Mouse (Mus musculus) hindbrain, embryonic 13.5 days (tissue): ENCODE measurements around the gene Snrnp40. TPM values are rescaled to one million over a fixed set of nuclear protein-coding genes. Genes with fewer than 3 reads are reported as not detected.
A peak's percentile ranks its signal among the peaks of the same experiment; 100 is the strongest.

ENCODE experiments used
- ATAC-seq: fragments of 200-750 bp; cut with Nextera tagmentation; 2 replicates; pipeline ENCODE4 v1.8.0; 2017; ENCODE audit warnings: moderate TSS enrichment; ENCODE audit not compliant: low FRiP score
- H3K27ac ChIP-seq: fragments of 300-500 bp; sonication (generic); 2 replicates; pipeline ENCODE4 v1.5.1; 2015; ENCODE audit warnings: inconsistent platforms, mild to moderate bottlenecking, moderate library complexity
- H3K27me3 ChIP-seq: fragments of 300-500 bp; sonication (generic); 2 replicates; pipeline ENCODE4 v1.6.1; 2015; ENCODE audit warnings: mild to moderate bottlenecking, inconsistent platforms
- H3K36me3 ChIP-seq: fragments of 300-500 bp; sonication (generic); 2 replicates; pipeline ENCODE4 v1.6.1; 2015; ENCODE audit warnings: mild to moderate bottlenecking, inconsistent platforms
- H3K4me1 ChIP-seq: fragments of 300-500 bp; sonication (generic); replicated peaks from 2 replicates; pipeline ENCODE4 v1.6.1; 2015; ENCODE audit warnings: inconsistent platforms
- H3K4me2 ChIP-seq: fragments of 300-500 bp; sonication (generic); 2 replicates; pipeline ENCODE4 v1.6.1; 2015; ENCODE audit warnings: inconsistent platforms, mild to moderate bottlenecking, moderate library complexity
- H3K4me3 ChIP-seq: fragments of 300-500 bp; sonication (generic); 2 replicates; pipeline ENCODE4 v1.5.1; 2015; ENCODE audit warnings: mild to moderate bottlenecking, inconsistent platforms
- H3K9ac ChIP-seq: fragments of 300-500 bp; sonication (generic); 2 replicates; pipeline ENCODE4 v1.6.1; 2015; ENCODE audit warnings: mild to moderate bottlenecking, inconsistent platforms
- H3K9me3 ChIP-seq: fragments of 300-500 bp; sonication (generic); 2 replicates; pipeline ENCODE4 v1.6.1; 2016; ENCODE audit warnings: inconsistent platforms
- WGBS: fragments of 180-500 bp; shearing (Covaris S2); methylation state at CpG from one replicate; pipeline ENCODE4 v1.1.7; 2015; 5-methylcytosine and 5-hydroxymethylcytosine counted together
- polyA plus RNA-seq: library from polyadenylated mRNA; unstranded; fragments of >200 nt; fragmentation: Nextera tagmentation; extraction: Ambion mirVana; gene quantifications from 2 replicates; pipeline ENCODE4 v1.2.1, GENCODE M21; 2015

The Snrnp40 gene
- 111 and 122 TPM in 2 replicates for polyA plus RNA-seq

DNA sequence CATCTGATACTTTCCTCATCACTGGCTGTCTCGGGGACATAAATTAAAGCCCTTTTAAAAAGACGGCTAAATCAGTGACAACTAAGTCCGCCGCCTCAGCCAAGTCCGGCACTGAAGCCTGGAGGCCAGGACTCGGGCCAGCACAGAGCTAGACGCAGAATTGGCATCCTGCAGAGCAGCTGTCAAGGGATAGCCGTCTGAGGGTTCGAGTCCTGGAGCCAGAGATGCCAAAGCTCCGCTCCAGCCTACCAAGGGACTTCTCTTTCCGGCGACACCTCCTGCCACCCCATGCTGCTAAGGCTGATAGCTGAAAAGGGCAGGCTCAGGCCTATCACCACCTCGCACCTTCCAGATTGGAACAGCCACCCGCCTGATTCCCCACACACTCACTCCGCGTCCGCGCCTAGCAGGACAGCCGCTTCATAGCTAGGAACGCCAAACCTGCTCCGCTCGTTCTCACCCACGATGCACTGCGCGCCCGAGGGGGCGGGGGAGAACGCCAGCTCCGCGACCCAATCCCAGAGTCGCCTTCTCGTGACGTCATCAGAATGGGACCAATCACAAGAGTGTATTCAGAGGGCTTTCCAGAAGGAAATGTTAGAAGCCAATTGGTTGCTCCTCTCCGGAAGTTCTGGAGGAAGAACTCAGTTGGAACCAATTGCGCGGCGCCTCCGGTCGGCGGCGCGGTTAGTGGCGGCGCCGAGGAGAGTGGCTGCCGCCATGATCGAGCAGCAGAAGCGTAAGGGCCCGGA lies at the start of gene Snrnp40, which contains the start of gene Zcchc17:
Snrnp40 (plus strand) TSS at position 647 of the 752 bp plus-strand sequence.
Zcchc17 (minus strand) TSS at position 458 of the 752 bp plus-strand sequence.
- no peaks in the 10 kb centered on the region for H3K9me3 ChIP-seq
- peak within 1 kb of the TSS; percentile 96 for H3K9ac ChIP-seq
- peak within 1 kb of the TSS; percentile 89 for H3K27ac ChIP-seq
- peaks cover 32% of the 10 kb centered on the region for H3K36me3 ChIP-seq
- peak; percentile 98 for ATAC-seq
- H3K4me1 ChIP-seq, result peaks cover 30% of the 10 kb centered on the region
- H3K4me3 ChIP-seq, result peak within 1 kb of the TSS; percentile 93
- H3K4me2 ChIP-seq, result peak within 1 kb of the TSS; percentile 86
- under 1% methylated on average over 49 of the region's 49 CpGs for WGBS
- no peaks in the 10 kb centered on the region for H3K27me3 ChIP-seq

DNA sequence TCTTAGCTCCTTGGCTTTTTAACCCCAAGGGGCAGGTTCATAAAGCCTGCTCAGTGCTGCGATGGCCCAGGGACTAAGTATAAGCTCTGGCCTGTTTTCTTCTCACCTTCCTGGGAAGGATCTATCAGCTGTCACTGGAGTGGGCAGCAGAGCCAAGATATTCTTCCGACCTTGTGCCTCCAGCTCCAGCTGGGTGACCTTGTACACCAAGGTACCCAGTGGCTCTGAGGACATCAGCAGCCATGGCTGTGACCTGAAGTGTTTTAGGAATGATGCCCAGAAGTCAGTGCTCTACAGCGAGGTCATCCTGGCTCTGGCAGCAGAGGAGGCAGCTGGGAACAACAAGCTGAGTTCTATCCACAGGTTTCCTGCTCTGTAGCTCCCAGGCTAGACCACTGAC lies 47.4 kb upstream of the Snrnp40 start:
- no peak for ATAC-seq
- Histone ChIP-seq H3K4me2 (no peak overlapping the region), H3K9me3 (no peaks in the 10 kb centered on the region), H3K4me3 (no peak overlapping the region), H3K9ac (no peak overlapping the region), H3K27me3 (peaks cover 29% of the 10 kb centered on the region), H3K4me1 (peaks cover 22% of the 10 kb centered on the region), H3K36me3 (peaks cover 45% of the 10 kb centered on the region), H3K27ac (no peak overlapping the region)
- WGBS, result 85% methylated on average over 3 of the region's 3 CpGs

DNA sequence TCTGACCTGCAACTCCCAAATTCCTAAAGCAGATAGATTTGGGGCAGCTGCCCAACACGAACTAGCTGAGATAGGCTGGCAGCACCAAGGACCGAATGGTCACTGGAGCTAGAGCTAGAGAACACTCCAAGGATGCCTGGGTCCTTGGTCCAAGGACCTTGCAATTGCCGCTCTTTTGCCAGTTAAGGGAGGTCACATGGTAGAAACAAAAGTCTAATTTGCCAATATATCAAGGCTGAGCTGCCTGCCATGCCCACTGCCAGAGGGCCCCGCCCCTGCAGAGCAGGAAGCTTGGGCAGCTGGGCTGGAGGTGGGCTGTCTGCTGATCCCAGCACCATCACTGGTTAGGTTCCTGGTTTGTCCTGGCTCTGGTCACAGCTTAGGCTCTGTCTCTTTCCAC lies 46.4 kb upstream of the Snrnp40 start:
- Histone ChIP-seq H3K36me3 (peaks cover 55% of the 10 kb centered on the region), H3K4me2 (no peak overlapping the region), H3K4me3 (no peak overlapping the region), H3K9ac (no peak overlapping the region), H3K9me3 (no peaks in the 10 kb centered on the region), H3K27ac (no peak overlapping the region), H3K4me1 (peaks cover 13% of the 10 kb centered on the region), H3K27me3 (peaks cover 22% of the 10 kb centered on the region)
- no peak for ATAC-seq
- WGBS, result 96% methylated on average over 4 of the region's 4 CpGs

DNA sequence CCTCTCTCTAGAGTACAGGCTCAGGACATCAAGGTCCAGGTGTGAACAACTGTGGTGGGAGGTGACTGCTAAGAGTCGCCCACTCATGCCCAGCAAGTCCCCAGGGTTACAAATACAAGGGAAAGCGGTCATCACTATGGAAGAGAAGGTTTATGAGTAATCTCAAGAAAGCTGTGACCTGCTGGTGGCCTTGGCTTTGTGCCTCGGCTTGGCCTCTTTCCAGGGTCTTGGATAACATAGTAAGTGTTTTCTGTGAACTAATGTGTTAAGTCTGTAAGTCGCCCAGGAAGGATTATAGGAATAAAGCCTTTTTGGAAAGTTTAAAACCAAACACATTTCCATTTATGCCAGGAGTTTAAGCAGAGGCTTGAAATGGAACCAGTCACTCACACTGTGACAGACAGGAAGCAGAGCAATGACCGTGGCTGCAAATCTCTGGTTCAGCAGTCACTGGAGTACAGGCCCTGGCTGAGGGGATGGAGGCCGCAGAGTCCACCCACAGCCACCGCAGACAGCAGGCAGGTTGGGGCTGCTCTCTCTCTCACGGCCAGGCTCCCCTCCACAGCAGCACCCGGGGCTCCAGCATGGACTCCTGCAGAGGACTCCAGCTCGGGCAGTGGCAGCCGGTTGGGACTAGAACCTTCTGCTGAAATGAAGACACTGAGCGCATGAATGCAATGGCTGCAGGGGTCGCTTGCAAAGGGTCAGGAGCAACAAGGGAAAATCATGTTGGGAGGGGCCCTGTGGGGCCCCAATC lies 44.0 kb upstream of the Snrnp40 start:
- no peak overlapping the region for H3K9ac ChIP-seq
- H3K36me3 ChIP-seq, result peaks cover 77% of the 10 kb centered on the region
- 79% methylated on average over 13 of the region's 13 CpGs for WGBS
- H3K4me1 ChIP-seq, result no peaks in the 10 kb centered on the region
- no peak for ATAC-seq
- no peaks in the 10 kb centered on the region for H3K9me3 ChIP-seq
- H3K4me2 ChIP-seq, result no peak overlapping the region
- H3K27ac ChIP-seq, result peak overlapping the region; percentile 48; the same call in 1 of the 2 replicates
- H3K27me3 ChIP-seq, result no peaks in the 10 kb centered on the region
- no peak overlapping the region for H3K4me3 ChIP-seq

DNA sequence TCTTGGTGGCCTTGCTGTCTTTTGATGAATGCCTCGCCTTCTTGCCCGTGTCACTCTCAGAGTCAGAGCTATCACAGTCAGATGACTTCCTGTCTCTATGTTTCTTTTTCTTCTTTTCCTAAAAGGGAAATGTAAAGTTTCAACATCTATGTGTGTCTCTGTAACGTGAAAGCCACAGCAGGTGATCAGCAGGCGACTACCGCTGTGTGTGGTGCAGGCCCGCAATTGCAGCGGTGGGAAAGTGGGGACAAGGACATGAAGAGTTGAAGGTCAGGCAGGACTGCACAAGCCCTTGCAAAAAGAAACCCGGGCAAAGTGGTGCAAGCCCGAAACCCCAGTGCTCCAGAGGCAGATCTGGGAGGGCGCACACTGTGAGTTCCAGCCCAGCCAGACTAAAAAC lies 43.2 kb upstream of the Snrnp40 start:
- Histone ChIP-seq H3K36me3 (peaks cover 82% of the 10 kb centered on the region), H3K27ac (no peak overlapping the region), H3K4me3 (no peak overlapping the region), H3K9me3 (no peaks in the 10 kb centered on the region), H3K27me3 (no peaks in the 10 kb centered on the region), H3K4me2 (no peak overlapping the region), H3K4me1 (no peaks in the 10 kb centered on the region), H3K9ac (no peak overlapping the region)
- 79% methylated on average over 10 of the region's 10 CpGs for whole genome bisulfite sequencing
- ATAC-seq, result no peak

DNA sequence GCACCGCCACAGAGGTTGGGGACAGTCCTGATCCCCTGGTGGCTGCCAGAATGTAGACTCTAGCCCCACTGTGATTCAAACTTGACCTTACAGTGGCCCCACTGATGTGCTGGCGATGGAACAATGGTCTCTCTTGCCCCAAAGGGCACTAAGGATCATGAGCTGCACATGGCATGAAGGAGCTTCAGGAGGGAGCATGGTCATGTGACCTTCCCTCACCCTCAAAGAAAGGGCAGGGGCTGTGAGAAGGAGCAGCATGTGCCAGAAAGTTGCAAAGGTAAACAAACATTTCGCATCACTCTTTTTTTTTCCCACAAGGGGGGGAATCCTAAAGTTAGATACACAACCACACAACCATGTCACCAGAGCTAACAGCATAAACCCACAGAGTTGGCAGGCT lies 41.8 kb upstream of the Snrnp40 start:
- Histone ChIP-seq H3K4me1 (no peaks in the 10 kb centered on the region), H3K27ac (no peak overlapping the region), H3K9ac (no peak overlapping the region), H3K36me3 (peaks cover 87% of the 10 kb centered on the region), H3K27me3 (no peaks in the 10 kb centered on the region), H3K9me3 (no peaks in the 10 kb centered on the region), H3K4me3 (no peak overlapping the region), H3K4me2 (no peak overlapping the region)
- WGBS, result 61% methylated on average over 3 of the region's 3 CpGs
- no peak for ATAC-seq

DNA sequence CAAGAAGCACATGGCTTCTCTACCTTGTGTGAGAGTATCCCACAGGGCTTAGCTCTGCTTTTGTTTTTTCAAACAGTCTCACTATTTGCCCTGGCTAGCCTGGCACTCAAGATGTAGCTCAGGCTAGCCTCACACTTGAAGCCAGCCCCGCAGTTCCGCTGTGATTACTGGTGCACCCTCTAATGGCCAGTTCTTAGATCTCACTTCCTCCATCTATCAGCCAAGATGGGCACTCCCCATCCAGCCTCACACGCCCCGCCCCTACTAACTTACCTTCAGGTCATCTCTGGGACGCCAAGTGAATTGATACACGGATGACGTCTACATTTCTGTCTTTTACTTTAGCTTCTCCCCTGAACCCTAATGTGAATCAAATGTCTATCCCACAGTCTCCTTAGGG lies 40.4 kb upstream of the Snrnp40 start:
- no peaks in the 10 kb centered on the region for H3K9me3 ChIP-seq
- no peak for ATAC-seq
- no peak overlapping the region for H3K9ac ChIP-seq
- H3K4me3 ChIP-seq, result no peak overlapping the region
- H3K4me2 ChIP-seq, result no peak overlapping the region
- 86% methylated on average over 7 of the region's 7 CpGs for WGBS
- no peaks in the 10 kb centered on the region for H3K27me3 ChIP-seq
- H3K4me1 ChIP-seq, result no peaks in the 10 kb centered on the region
- peaks cover 87% of the 10 kb centered on the region for H3K36me3 ChIP-seq
- no peak overlapping the region for H3K27ac ChIP-seq

DNA sequence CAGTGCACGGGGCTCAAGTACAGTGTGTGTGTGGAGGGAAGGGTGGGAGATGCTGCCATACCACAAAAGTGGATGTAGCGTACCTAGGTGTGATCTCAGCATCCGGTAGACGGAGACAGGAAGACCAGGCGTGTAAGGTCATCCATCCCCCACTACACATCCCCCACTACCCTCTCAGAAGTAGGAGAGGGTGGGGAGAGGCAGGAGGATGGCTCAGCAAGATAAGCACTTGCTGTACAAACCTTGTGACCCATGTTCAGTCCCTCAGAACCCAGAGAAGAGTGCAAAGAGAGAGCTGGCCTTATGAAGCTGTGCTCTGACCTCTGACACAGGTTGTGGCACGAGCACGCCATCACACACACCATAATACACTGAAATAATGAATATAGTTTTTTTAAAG lies 38.3 kb upstream of the Snrnp40 start:
- Histone ChIP-seq H3K9me3 (no peaks in the 10 kb centered on the region), H3K4me1 (no peaks in the 10 kb centered on the region), H3K4me2 (no peak overlapping the region), H3K9ac (no peak overlapping the region), H3K27me3 (no peaks in the 10 kb centered on the region), H3K4me3 (no peak overlapping the region), H3K36me3 (peaks cover 87% of the 10 kb centered on the region), H3K27ac (no peak overlapping the region)
- 95% methylated on average over 7 of the region's 7 CpGs for WGBS
- no peak for ATAC-seq

DNA sequence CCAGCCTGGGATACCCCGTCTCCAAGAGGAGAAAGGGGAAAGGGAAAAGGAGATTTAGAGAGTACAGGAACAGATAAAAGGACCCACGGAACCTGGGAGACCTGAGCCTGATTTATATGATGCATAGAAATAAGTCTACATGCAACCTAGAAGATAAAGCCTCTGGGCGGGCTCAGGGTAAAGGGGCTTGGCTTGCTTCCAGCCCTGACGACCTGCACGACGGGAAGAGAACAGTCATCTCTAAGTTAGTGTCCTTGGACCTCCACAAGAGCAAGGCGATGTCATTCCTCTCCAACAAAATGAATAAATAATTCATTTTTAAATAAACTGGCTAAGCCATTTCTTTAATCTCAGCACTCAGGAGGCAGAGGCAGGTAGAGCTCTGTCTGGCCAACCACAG lies 37.4 kb upstream of the Snrnp40 start:
- Histone ChIP-seq H3K27ac (no peak overlapping the region), H3K27me3 (no peaks in the 10 kb centered on the region), H3K9ac (no peak overlapping the region), H3K9me3 (no peaks in the 10 kb centered on the region), H3K4me1 (no peaks in the 10 kb centered on the region), H3K4me2 (no peak overlapping the region), H3K36me3 (peaks cover 93% of the 10 kb centered on the region), H3K4me3 (no peak overlapping the region)
- ATAC-seq, result no peak
- WGBS, result 86% methylated on average over 7 of the region's 7 CpGs

DNA sequence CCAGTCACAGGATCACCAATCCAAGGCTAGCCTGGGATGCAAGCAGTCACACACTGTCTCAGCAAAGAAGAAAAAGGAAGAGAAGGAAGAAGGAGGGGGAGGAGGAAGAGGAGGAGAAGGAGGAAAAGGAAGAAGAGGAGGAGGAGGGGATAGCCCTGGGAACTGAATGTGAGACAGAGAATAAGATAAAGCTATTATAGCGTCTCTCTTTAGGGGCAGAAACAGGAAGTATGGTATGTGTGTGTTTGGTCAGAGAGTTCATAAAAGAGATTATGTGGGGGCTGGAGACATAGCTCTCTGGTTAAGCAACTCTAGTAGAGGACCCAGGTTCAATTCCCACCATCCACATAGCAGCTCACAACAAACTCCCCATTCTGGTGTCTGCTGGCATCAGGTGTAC lies 36.8 kb upstream of the Snrnp40 start:
- Histone ChIP-seq H3K27ac (no peak overlapping the region), H3K9me3 (no peaks in the 10 kb centered on the region), H3K4me3 (no peak overlapping the region), H3K4me1 (no peaks in the 10 kb centered on the region), H3K27me3 (no peaks in the 10 kb centered on the region), H3K9ac (no peak overlapping the region), H3K4me2 (no peak overlapping the region), H3K36me3 (peaks cover 93% of the 10 kb centered on the region)
- ATAC-seq, result no peak
- 86% methylated on average over 1 of the region's 1 CpGs for WGBS

DNA sequence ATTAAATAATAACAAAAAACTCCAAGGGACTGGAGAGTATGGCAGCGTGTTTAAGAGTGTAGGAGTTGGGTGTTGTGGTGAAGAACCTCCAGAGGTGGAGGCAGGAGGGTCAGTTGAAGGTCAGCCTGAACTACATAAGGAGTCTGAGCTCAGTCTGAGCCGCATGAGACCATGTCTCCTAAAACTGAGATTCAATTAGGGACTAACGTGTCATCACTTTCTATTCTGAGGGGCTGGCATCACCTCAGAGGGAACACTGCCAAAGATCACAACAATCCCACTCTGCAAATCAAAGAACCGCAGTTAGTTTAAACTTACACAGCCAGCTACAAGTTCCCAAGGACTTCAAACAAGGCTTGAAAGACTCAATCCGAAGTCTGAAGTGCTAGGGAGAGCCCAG lies 36.3 kb upstream of the Snrnp40 start:
- Histone ChIP-seq H3K27me3 (no peaks in the 10 kb centered on the region), H3K4me1 (no peaks in the 10 kb centered on the region), H3K36me3 (peaks cover 93% of the 10 kb centered on the region), H3K9ac (no peak overlapping the region), H3K4me2 (no peak overlapping the region), H3K27ac (no peak overlapping the region), H3K9me3 (no peaks in the 10 kb centered on the region), H3K4me3 (no peak overlapping the region)
- ATAC-seq, result no peak
- WGBS, result 78% methylated on average over 5 of the region's 5 CpGs

DNA sequence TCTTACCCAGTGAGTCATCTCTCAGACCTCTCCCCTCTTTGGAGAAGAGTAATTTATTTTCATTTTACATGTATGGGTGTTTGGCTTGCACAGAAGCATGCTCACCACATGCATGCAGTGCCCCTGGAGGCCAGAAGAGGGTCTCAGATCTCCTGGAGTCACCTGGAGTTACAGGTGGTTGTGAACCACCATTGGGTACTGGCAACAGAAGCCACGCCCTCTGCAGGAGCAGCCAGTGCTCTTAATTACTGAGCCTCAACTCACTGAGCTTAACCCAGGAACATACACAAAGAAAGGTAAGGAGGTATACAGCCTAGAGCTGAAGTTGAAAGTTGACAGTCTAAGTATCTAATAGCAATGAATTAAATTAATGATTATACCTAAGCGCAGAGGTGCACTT lies 34.5 kb upstream of the Snrnp40 start:
- no peaks in the 10 kb centered on the region for H3K27me3 ChIP-seq
- H3K4me1 ChIP-seq, result no peaks in the 10 kb centered on the region
- 91% methylated on average over 2 of the region's 2 CpGs for WGBS

More for the DNA sequence above, 34.5 kb upstream of the Snrnp40 start:
- Histone ChIP-seq H3K9ac (no peak overlapping the region), H3K4me2 (no peak overlapping the region), H3K36me3 (peaks cover 84% of the 10 kb centered on the region), H3K9me3 (no peaks in the 10 kb centered on the region), H3K27ac (no peak overlapping the region), H3K4me3 (no peak overlapping the region)
- no peak for ATAC-seq
